Mouse (Mus musculus): ENCODE data around the gene D630045J12Rik. TPM values are rescaled to one million over a fixed set of nuclear protein-coding genes. Genes with fewer than 3 reads are reported as not detected.

The D630045J12Rik gene
- polyA plus RNA-seq, 1 experiment from 2014 or later = 0.16 TPM

DNA sequence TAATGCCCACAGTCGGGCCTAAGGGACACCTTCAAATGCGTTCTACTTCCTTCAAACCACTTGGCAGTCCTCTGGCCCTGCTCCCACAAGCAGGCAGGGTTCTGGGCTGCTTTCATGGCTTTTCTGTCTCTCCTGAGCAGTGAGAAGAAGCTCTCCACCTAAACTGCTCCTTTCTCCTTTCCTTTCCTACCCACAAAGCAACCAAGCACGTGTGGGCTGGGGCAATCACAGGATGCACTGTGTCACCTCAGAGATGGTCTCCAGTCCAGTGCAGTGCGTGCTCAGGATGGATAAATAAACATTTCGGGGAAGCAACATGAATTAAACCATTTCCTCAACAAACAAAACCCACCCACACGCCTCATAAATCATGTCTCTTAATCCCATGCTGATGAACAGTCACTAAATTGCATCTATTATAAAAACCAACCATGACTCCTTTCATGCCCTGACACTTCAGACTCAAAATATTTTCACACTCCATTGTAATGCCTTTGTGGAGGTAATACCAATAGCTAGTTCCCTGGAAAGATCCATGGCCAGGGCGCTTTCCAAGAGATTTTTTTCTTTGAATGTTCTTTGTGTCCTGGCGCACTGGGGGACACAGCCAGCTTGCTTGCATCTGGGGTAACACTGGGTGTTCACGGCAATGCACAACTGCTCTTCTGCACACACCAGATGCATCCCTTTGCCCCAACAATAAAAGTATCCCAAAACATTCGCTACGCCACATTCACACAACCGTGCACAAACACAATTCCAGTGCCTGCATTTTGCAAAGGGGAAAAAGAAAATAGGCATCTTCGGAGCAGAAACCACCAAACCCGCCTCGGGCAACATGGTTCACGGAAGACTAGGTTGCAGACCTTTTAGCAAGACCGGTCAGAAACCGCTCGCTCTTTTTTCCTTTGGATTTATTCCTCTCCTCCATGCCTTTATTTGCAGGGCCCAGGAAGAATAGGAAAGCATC is 758 bp downstream of the D630045J12Rik start:
- Histone ChIP-seq H3K36me3 (ENCODE audit: inconsistent target) (no peaks in the 10 kb centered on the region), H3K27ac (no peak overlapping the region), H3K79me2 (ENCODE audit: inconsistent target) (no peaks in the 10 kb centered on the region), H3K4me3 (ENCODE audit: inconsistent target) (no peak overlapping the region; the same call in 1 of the 2 replicates)
- WGBS (ENCODE audit: missing documents) = 26% methylated on average over 19 of the region's 19 CpGs

DNA sequence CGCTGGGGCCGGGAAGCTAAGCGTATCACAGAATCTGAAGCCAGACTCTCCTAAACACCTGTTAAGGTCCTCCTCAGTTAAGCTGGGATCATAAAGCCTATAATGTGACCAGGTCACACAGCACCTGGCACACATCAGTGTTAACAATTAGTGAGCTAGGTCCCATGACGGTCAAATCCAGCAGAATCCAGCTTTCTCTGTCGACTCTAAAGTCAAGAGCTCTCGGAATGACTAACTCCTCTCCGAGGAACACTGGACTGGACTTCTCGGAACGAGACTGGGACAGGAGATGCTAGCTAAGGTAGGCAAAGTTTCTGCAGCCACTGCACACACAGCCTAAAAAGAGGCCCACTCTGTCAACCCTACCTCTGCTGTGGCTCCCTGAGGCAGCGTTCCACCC is 1.7 kb downstream of the D630045J12Rik start:
- no peaks in the 10 kb centered on the region for H3K36me3 ChIP-seq (ENCODE audit: inconsistent target)
- no peaks in the 10 kb centered on the region for H3K79me2 ChIP-seq (ENCODE audit: inconsistent target)
- no peak overlapping the region for H3K27ac ChIP-seq
- no peak overlapping the region for H3K4me3 ChIP-seq (ENCODE audit: inconsistent target)
- WGBS (ENCODE audit: missing documents) = 96% methylated on average over 10 of the region's 10 CpGs

DNA sequence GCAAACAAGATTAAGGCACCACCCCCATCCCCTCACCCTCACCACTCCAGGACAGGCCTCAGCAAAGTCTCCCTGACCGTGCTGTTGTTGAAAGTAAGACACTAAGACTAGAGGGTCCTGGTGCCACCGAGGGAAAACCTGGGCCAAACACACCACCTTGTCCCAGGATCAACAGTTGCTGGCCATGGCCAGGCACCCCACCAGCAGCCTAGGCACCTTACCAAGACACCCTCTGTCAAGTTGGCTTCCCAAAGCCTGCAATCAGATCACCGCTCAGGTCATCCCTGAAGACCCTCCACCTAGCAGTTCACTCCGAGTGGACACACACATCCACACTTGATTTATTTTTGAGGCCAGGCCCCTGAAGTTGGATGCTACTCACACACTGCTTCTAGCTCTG is 2.3 kb downstream of the D630045J12Rik start:
- no peaks in the 10 kb centered on the region for H3K36me3 ChIP-seq (ENCODE audit: inconsistent target)
- H3K27ac ChIP-seq = no peak overlapping the region
- 85% methylated on average over 4 of the region's 4 CpGs for WGBS (ENCODE audit: missing documents)
- no peak overlapping the region for H3K4me3 ChIP-seq (ENCODE audit: inconsistent target)
- H3K79me2 ChIP-seq (ENCODE audit: inconsistent target) = no peaks in the 10 kb centered on the region

DNA sequence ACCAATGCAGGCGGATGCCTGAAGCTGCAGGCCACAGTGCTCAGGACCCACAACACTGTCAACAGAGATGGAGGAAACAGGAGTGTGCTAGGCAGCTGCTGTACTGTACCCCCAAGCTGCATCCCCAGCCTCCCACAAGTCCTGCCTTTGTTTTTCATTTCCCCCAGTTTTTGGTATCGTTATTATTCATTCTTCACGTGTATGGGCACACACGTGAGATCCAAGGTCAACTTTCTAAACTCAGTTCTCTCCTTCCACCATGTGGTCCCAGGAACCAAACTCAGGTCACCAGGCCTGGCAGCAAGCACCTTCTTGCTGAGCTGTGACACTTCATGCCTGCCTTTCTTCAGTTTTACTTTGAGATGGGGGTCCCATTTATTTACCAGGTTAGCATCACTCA is 6.4 kb downstream of the D630045J12Rik start:
- Histone ChIP-seq H3K79me2 (ENCODE audit: inconsistent target) (no peaks in the 10 kb centered on the region), H3K27ac (no peak overlapping the region), H3K4me3 (ENCODE audit: inconsistent target) (no peak overlapping the region), H3K36me3 (ENCODE audit: inconsistent target) (no peaks in the 10 kb centered on the region)
- 87% methylated on average over 4 of the region's 4 CpGs for WGBS (ENCODE audit: missing documents)

DNA sequence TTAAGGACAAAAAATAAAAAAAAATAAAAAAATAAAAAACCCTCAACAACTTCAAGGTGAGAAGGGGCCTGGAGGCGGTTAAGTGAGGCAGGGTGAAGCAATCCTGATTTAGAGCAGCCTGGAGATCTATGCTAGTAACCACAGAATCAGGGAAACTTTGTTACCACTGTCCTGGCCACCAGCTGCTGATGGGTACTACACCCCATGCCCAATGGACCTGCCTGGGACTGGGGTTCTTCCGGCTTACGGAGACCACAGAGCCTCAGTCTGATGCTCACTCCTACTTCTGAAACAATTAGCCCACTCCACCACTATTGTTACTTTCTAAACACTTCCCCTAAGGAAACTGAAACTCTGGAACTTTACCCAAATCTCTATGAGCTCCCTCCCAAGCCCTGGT is 9.0 kb downstream of the D630045J12Rik start:
- Histone ChIP-seq H3K27ac (no peak overlapping the region), H3K79me2 (ENCODE audit: inconsistent target) (no peaks in the 10 kb centered on the region), H3K36me3 (ENCODE audit: inconsistent target) (no peaks in the 10 kb centered on the region), H3K4me3 (ENCODE audit: inconsistent target) (no peak overlapping the region)
- WGBS (ENCODE audit: missing documents) = 63% methylated on average over 3 of the region's 3 CpGs

DNA sequence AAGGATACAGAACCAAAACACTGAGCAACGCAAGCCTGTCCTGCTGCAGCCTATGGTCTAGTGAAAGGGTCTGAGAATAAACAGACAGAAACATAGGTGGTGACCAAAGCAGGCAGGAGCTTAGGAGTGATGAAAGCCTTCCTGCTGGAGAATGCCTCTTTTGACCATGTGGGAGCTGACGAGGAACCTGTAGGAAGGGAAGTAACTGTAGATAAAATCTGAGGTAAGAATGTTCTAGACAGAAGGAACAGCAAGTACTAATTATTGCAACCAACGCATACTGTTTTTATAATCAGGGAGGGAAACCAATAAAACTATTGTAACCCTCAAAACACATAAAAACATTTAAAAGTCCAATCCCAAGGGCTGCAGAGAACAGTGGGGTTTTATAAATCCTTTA is 9.6 kb downstream of the D630045J12Rik start:
- Histone ChIP-seq H3K27ac (no peak overlapping the region), H3K36me3 (ENCODE audit: inconsistent target) (no peaks in the 10 kb centered on the region), H3K4me3 (ENCODE audit: inconsistent target) (no peak overlapping the region), H3K79me2 (ENCODE audit: inconsistent target) (no peaks in the 10 kb centered on the region)
- 34% methylated on average over 3 of the region's 3 CpGs for WGBS (ENCODE audit: missing documents)

DNA sequence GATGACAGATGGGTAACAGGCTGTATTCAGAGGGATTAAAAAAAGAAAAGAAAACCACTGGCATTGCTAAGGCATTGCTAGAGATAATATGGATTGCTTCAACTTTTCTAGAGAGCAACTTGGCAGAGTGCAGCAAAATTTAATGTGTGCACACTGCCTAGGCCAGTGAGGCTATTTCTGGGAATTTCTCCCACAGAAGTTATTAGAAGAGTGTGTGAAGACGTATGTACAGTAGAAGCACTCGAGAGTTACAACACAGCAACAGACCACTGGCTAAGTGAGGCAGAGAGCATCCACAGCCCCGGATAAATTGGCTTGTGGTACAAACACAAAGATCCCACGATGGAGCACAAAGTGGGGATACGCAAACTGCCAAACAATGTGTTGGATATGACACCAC is 11.0 kb downstream of the D630045J12Rik start:
- no peak overlapping the region for H3K27ac ChIP-seq
- no peaks in the 10 kb centered on the region for H3K79me2 ChIP-seq (ENCODE audit: inconsistent target)
- H3K36me3 ChIP-seq (ENCODE audit: inconsistent target) = no peaks in the 10 kb centered on the region
- WGBS (ENCODE audit: missing documents) = 88% methylated on average over 5 of the region's 5 CpGs
- no peak overlapping the region for H3K4me3 ChIP-seq (ENCODE audit: inconsistent target)

DNA sequence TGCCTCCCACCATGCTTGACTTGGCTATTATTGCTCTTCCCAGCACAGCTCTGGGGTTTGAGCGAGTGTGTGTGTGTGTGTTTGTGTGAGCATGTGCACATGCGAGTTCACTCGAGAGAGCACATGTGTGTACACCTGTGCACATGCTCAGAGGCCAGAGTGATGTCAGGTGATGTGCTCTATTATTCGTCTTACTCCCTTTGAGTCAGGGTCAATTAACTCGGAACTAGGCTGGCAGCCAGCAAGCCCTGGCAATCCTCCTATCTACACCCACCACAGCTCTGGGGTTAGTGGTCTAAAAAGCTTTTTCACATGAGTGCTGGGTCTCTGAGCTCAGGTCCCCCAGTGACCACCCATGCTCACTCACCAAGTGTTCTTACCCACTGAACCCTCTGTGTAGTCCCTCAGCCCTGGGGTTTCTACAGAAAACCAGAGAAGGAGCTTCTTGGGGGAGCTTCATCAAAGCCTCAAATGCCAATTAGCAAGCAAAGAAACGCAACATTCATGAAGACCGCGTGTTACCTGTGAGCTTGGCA is 11.4 kb downstream of the D630045J12Rik start:
- H3K79me2 ChIP-seq (ENCODE audit: inconsistent target) = no peaks in the 10 kb centered on the region
- whole genome bisulfite sequencing (ENCODE audit: missing documents) = 92% methylated on average over 8 of the region's 8 CpGs
- no peaks in the 10 kb centered on the region for H3K36me3 ChIP-seq (ENCODE audit: inconsistent target)
- H3K4me3 ChIP-seq (ENCODE audit: inconsistent target) = no peak overlapping the region
- no peak overlapping the region for H3K27ac ChIP-seq

DNA sequence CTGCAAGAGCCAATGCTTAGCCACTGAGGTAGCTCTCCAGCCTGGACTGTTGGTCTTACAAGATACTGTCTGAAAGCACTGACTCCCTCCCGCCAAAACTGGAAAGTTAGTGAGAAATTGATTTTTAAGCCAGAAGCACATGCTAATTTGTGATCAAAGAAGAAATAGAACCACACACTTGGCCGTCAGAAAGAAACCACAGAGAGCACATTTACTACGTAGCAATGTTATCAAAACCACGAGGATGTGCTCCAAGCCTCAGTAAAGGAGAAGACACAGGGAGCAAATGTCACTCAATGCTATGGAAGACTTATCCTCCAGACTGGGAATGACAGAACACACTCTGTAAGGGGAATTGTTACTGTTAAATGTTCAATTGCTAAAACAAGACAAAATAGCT is 12.3 kb downstream of the D630045J12Rik start:
- WGBS (ENCODE audit: missing documents) = 51% methylated on average over 4 of the region's 4 CpGs
- Histone ChIP-seq H3K4me3 (ENCODE audit: inconsistent target) (no peak overlapping the region), H3K36me3 (ENCODE audit: inconsistent target) (no peaks in the 10 kb centered on the region), H3K27ac (no peak overlapping the region), H3K79me2 (ENCODE audit: inconsistent target) (no peaks in the 10 kb centered on the region)

DNA sequence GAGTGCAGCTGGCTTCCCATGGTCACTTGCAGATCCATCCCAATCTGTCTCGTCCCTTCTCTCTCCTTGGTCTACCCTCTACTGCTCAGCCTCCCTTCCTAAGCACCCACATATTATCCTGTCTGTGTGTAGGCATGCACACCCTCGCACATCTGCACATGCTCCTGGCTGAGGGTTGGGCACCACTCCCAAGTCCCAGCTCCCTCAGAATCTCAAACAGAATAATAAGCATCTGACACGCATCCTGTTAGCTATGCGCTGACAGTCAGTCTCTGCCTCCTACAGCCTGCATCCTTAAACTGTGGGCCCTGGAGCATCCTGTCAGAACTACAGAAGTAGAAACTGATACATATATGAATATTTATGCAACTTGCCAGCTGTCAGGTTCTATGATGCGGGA is 13.2 kb downstream of the D630045J12Rik start:
- no peak overlapping the region for H3K27ac ChIP-seq
- H3K79me2 ChIP-seq (ENCODE audit: inconsistent target) = no peaks in the 10 kb centered on the region
- H3K36me3 ChIP-seq (ENCODE audit: inconsistent target) = no peaks in the 10 kb centered on the region
- WGBS (ENCODE audit: missing documents) = 91% methylated on average over 5 of the region's 5 CpGs
- no peak overlapping the region for H3K4me3 ChIP-seq (ENCODE audit: inconsistent target)

DNA sequence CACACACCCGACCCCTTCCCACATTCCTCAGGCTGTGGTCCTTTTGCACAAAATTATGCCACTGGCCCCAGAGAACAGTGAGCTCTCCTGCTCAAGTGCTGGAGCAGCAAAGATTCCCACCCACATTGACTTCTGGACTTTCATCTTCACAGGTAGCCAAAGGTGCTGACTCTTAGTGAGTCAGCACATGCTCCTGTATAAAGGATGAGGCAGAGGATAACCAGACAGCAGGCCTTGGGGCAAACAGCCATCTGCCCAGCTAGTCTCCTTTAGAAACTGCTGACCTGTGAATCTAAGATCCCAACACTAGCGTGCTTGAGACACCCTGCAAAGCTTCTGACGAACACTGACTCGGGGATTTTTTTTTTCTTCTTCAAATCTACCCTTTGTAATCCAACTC is 15.4 kb downstream of the D630045J12Rik start:
- Histone ChIP-seq H3K4me3 (ENCODE audit: inconsistent target) (no peak overlapping the region), H3K27ac (no peak overlapping the region), H3K36me3 (ENCODE audit: inconsistent target) (no peaks in the 10 kb centered on the region), H3K79me2 (ENCODE audit: inconsistent target) (no peaks in the 10 kb centered on the region)
- 79% methylated on average over 4 of the region's 4 CpGs for WGBS (ENCODE audit: missing documents)

DNA sequence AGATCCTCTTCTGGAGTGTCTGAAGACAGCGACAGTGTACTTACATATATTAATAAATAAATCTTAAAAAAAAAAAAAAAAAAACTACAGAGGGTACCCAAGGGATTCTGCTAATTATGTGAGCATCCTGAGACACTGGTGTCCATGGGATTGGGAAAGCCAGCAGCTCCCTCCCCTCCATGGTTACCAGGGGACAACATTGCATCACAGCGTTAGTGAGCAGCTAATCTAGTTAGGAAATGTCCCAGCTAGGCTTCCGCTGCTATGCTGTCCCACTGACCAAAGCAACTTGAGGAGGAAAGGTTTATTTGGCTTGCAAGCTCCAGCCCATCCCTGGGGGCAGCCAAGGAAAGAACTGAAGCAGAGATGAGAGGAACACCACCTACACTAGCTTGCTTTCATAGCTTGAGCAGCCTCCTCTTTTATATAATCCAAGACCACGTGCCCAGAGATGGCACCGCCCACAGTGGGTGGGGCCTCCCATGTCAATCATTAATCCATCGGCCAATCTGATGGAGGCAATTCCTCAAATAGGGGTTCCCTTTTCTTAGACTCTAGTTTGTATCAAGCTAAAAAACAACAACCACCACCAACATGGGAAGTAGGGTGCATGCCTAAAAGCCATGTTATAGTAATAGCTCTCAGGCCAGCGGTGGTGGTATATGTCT is 17.7 kb downstream of the D630045J12Rik start:
- Histone ChIP-seq H3K36me3 (ENCODE audit: inconsistent target) (no peaks in the 10 kb centered on the region), H3K79me2 (ENCODE audit: inconsistent target) (no peaks in the 10 kb centered on the region), H3K27ac (no peak overlapping the region), H3K4me3 (ENCODE audit: inconsistent target) (no peak overlapping the region)
- 92% methylated on average over 6 of the region's 7 CpGs for WGBS (ENCODE audit: missing documents)

DNA sequence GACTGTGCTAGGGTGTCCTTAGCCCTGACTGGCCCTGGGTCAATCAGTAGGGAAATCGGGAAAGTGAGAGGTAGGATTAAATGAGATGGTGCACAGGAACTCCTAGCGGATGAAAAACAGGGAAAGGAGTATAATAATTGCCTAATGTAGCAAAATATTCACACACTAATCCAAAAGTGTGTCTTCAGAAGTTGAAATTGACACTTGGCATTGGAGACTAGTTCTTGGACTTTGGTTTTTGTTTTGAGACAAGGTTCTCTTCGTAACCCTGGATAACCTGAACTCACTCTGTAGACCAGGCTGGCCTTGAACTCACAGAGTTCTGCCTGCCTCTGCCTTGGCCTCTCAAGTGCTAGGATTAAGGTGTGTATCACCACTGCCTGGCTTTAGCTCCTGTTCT is 20.0 kb downstream of the D630045J12Rik start:
- 91% methylated on average over 3 of the region's 3 CpGs for WGBS (ENCODE audit: missing documents)
- no peak overlapping the region for H3K4me3 ChIP-seq (ENCODE audit: inconsistent target)
- H3K27ac ChIP-seq = no peak overlapping the region
- no peaks in the 10 kb centered on the region for H3K36me3 ChIP-seq (ENCODE audit: inconsistent target)
- H3K79me2 ChIP-seq (ENCODE audit: inconsistent target) = no peaks in the 10 kb centered on the region

DNA sequence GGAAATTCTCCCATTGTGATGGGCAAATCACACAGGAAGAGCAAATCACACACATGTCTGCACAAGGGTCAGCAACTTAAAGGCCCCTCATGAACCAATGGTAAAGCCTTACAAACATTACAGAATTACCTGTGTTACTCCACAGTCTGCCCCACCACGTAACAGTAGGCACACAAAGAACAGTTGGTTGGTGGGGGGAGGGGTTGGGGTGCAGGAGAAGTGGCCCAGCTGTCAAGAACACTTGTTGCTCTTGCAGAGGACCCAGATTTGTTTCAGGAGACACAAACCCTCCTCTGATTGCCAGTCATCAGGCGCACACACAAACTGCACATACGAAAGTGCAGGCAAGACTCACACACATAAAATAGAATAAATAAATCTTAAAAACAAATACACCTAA is 20.9 kb downstream of the D630045J12Rik start:
- 85% methylated on average over 3 of the region's 3 CpGs for WGBS (ENCODE audit: missing documents)
- Histone ChIP-seq H3K79me2 (ENCODE audit: inconsistent target) (no peaks in the 10 kb centered on the region), H3K36me3 (ENCODE audit: inconsistent target) (no peaks in the 10 kb centered on the region), H3K4me3 (ENCODE audit: inconsistent target) (no peak overlapping the region), H3K27ac (no peak overlapping the region)

DNA sequence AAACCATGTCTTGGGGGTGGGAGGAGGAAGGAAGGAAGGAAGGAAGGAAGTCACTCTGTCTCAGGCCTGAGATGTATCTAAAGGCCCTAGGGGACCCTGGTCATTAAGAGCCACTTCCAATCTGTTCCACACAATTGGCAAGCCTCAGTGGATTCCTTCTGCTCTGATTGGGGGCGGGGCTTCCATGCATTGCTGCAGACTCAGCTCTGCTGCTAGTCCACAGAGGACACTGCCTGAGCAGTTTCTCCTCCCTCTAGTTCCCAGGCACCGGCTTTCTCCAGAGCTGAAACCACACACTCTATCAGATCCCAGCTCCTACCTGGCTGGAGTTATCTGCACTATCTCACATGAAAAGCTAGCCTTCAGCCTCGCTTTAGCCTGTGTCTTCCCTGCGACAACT is 21.8 kb downstream of the D630045J12Rik start:
- H3K79me2 ChIP-seq (ENCODE audit: inconsistent target) = no peaks in the 10 kb centered on the region
- H3K4me3 ChIP-seq (ENCODE audit: inconsistent target) = no peak overlapping the region
- 90% methylated on average over 4 of the region's 4 CpGs for WGBS (ENCODE audit: missing documents)
- no peaks in the 10 kb centered on the region for H3K36me3 ChIP-seq (ENCODE audit: inconsistent target)
- no peak overlapping the region for H3K27ac ChIP-seq
